Mouse (Mus musculus) lung, embryonic 14.5 days (tissue): ENCODE measurements around the gene Nbea. TPM values are rescaled to one million over a fixed set of nuclear protein-coding genes. Genes with fewer than 3 reads are reported as not detected.

Experiments used
- ATAC-seq: fragments of 200-750 bp; cut with Nextera tagmentation; 2 replicates; pipeline ENCODE4 v1.8.0; 2017; ENCODE audit warnings: mild to moderate bottlenecking, moderate TSS enrichment, moderate library complexity; ENCODE audit not compliant: insufficient read depth
- DNase-seq: peaks from one replicate; pipeline ENCODE4 v3.0.0-alpha.2; 2015
- H3K27ac ChIP-seq: fragments of 300-500 bp; sonication (generic); 2 replicates; pipeline ENCODE4 v1.5.1; 2014; ENCODE audit warnings: low read depth, mild to moderate bottlenecking, moderate library complexity
- H3K27me3 ChIP-seq: fragments of 300-500 bp; sonication (generic); 2 replicates; pipeline ENCODE4 v1.6.1; 2014; ENCODE audit warnings: low read length, control low read depth; ENCODE audit not compliant: insufficient read depth
- H3K36me3 ChIP-seq: fragments of 300-500 bp; sonication (generic); 2 replicates; pipeline ENCODE4 v1.6.1; 2014; ENCODE audit warnings: control low read depth; ENCODE audit not compliant: insufficient read depth
- H3K4me1 ChIP-seq: fragments of 300-500 bp; sonication (generic); 2 replicates; pipeline ENCODE4 v1.6.1; 2014; ENCODE audit warnings: antibody characterized with exemption, control low read depth; ENCODE audit not compliant: insufficient read depth
- H3K4me2 ChIP-seq: fragments of 300-500 bp; sonication (generic); 2 replicates; pipeline ENCODE4 v1.6.1; 2014; ENCODE audit warnings: mild to moderate bottlenecking
- H3K4me3 ChIP-seq: fragments of 300-500 bp; sonication (generic); 2 replicates; pipeline ENCODE4 v1.5.1; 2014; ENCODE audit warnings: low read depth, low read length
- H3K9ac ChIP-seq: fragments of 300-500 bp; sonication (generic); 2 replicates; pipeline ENCODE4 v1.6.1; 2014
- H3K9me3 ChIP-seq: fragments of 300-500 bp; sonication (generic); 2 replicates; pipeline ENCODE4 v1.6.1; 2016; ENCODE audit warnings: low read depth, low read length, control low read depth
- CTCF ChIP-seq: IDR thresholded peaks from 2 replicates; pipeline ENCODE4 v1.5.1; 2016; ENCODE audit warnings: antibody characterized with exemption, low read depth
- WGBS: fragments of 180-500 bp; shearing (Covaris S2); extraction: QIAGEN DNeasy Blood & Tissue Kit; methylation state at CpG from one replicate; pipeline ENCODE4 v1.1.7; 2014; 5-methylcytosine and 5-hydroxymethylcytosine counted together
- polyA plus RNA-seq: library from polyadenylated mRNA; unstranded; fragments of >200 nt; fragmentation: Nextera tagmentation; extraction: Ambion mirVana; gene quantifications from 2 replicates; pipeline ENCODE4 v1.2.1, GENCODE M21; 2014

The Nbea gene
- polyA plus RNA-seq, 1 experiment from 2014 or later, result 10.7 TPM

DNA sequence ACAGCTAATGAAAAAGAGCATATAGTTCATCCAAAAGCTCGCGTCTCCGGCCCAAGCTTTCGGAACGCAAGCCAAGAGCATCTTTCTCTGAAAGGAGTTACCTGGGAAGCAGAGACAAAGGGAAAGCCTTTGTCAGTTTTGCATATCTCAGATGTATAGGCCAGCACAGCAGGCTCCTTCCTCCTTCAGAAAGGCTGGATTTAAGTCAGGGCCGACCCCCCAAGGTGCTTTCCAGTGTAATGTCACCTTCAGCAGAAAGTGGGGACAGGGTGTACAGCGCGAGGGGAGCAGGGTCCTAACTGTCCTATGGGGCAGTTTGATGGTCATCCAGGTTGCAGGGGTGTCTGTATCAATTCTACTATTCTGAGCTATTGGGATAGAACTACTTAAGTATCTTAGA is 419.9 kb downstream of the Nbea start:
- WGBS, result 61% methylated on average over 8 of the region's 8 CpGs
- H3K9me3 ChIP-seq, result no peaks in the 10 kb centered on the region
- H3K9ac ChIP-seq, result no peak overlapping the region
- H3K4me3 ChIP-seq, result no peak overlapping the region
- H3K4me2 ChIP-seq, result no peak overlapping the region
- no peak for ATAC-seq
- no peak for DNase-seq
- H3K4me1 ChIP-seq, result no peaks in the 10 kb centered on the region
- H3K27ac ChIP-seq, result no peak overlapping the region
- TF ChIP-seq CTCF, result no peak
- H3K27me3 ChIP-seq, result no peaks in the 10 kb centered on the region
- no peaks in the 10 kb centered on the region for H3K36me3 ChIP-seq

DNA sequence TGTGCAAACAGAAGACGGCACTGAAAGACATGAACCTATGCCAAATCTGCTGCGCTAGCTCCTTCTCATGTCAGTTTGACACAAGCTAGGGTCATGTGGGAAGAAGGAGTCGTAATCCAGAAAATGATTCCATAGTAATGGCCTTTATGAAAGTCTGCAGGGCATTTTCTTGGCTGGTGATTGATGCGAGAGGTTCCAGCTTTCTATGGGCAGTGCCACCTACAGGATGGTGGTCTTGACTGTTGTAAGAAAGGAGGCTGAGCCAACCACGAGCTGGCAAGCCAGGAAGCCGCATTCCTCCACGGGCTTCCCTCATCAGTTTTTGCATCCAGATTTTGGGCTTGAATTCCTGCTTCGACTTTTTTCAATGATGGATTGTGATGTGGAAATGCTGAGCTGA is 425.2 kb downstream of the Nbea start:
- H3K4me3 ChIP-seq, result no peak overlapping the region
- no peaks in the 10 kb centered on the region for H3K27me3 ChIP-seq
- no peak overlapping the region for H3K9ac ChIP-seq
- WGBS, result 36% methylated on average over 8 of the region's 8 CpGs
- H3K4me2 ChIP-seq, result no peak overlapping the region
- no peaks in the 10 kb centered on the region for H3K36me3 ChIP-seq
- H3K27ac ChIP-seq, result no peak overlapping the region
- TF ChIP-seq CTCF, result peak; percentile 27; the same call in 1 of the 2 replicates
- H3K9me3 ChIP-seq, result no peaks in the 10 kb centered on the region
- DNase-seq (peak; percentile 44), ATAC-seq (no peak)
- no peaks in the 10 kb centered on the region for H3K4me1 ChIP-seq

GRCm38 (mm10) chr3:55756602-55757190 is 426.8 kb downstream of the Nbea start:
- Histone ChIP-seq H3K9ac (no peak overlapping the region), H3K9me3 (no peaks in the 10 kb centered on the region), H3K4me3 (no peak overlapping the region), H3K36me3 (no peaks in the 10 kb centered on the region), H3K27me3 (no peaks in the 10 kb centered on the region), H3K4me2 (no peak overlapping the region), H3K27ac (no peak overlapping the region), H3K4me1 (no peaks in the 10 kb centered on the region)
- TF ChIP-seq CTCF, result no peak
- DNase-seq, result no peak
- 71% methylated on average over 11 of the region's 11 CpGs for WGBS
- ATAC-seq, result peak; percentile 49; the same call in 1 of the 2 replicates

DNA sequence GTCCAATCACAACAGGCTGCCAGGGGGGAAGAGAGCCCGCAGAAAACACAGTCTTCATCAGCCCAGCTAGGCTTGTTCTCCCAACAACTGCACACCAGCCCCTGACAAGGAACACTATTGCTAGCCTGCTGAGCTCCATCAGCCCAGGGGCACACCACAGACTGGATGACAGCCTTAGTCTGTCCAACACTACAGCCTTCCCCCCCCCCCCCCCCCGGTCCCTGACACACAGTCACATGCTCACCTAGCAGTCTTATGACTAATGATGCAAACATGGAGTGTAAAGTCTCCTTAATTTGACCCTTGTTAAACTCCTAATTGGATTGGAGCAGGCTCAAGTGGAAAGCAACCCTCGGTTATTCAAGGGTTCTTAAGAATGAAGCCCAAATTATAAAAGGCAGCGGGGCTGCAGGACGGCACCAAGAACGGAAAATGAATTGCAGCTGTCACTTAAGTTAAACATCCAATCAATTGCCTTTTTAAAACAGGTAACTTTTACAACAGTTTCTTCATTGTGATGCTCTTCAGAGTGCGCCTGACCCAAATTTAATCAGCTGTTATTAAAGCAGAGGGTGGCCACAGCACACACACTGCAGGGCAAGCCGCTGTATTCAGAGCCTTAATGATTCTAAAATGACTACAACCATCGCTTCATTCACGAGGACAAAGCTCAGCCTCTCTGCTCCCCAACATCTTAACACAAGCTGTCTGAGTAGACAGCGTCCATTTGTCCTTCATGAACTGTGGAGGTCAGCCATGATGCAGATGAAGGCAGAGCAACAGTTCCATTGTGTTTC is 427.5 kb downstream of the Nbea start:
- Histone ChIP-seq H3K4me1 (no peaks in the 10 kb centered on the region), H3K27ac (no peak overlapping the region), H3K9me3 (no peaks in the 10 kb centered on the region), H3K9ac (no peak overlapping the region), H3K4me2 (no peak overlapping the region), H3K27me3 (no peaks in the 10 kb centered on the region), H3K4me3 (no peak overlapping the region), H3K36me3 (no peaks in the 10 kb centered on the region)
- no peak for DNase-seq
- no peak for TF ChIP-seq CTCF
- 59% methylated on average over 11 of the region's 11 CpGs for WGBS
- ATAC-seq, result no peak

DNA sequence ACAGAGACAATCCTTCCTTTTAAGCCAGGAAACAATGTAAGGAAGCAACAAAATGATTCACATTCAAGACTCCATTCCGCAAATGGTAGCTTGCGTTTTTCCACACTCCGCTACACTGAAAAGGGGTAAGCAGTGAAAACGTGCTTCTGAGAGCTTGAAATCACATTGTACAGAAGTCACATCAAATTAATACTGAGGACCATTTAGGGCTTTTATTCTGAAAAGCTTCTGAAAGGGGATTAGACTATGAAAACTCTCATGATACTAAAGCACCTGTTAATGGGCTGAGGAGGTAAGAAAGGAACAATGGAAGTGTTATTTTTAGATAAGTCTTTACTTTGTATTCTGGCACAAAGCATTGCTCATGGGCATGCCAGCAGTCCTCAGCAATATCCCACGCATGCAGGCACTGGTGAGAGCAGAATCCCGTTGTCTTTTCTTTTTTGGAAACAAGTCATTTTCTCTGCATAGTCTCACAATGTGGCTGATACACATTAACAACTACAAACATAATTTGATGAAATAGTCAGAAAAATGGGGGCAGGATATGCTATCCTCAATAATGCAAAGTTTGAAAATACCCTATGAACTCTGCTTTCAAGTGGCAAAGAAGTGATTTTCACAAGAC is 428.4 kb downstream of the Nbea start:
- Histone ChIP-seq H3K27ac (no peak overlapping the region), H3K4me1 (no peaks in the 10 kb centered on the region), H3K27me3 (no peaks in the 10 kb centered on the region), H3K9ac (no peak overlapping the region), H3K36me3 (no peaks in the 10 kb centered on the region), H3K4me3 (no peak overlapping the region), H3K4me2 (no peak overlapping the region), H3K9me3 (no peaks in the 10 kb centered on the region)
- WGBS, result 79% methylated on average over 6 of the region's 6 CpGs
- DNase-seq (no peak), ATAC-seq (no peak)
- TF ChIP-seq CTCF, result no peak

- WGBS, result 88% methylated on average over 6 of the region's 6 CpGs
- no peaks in the 10 kb centered on the region for H3K27me3 ChIP-seq
- ATAC-seq, result no peak
- DNase-seq, result no peak
- H3K4me3 ChIP-seq, result no peak overlapping the region
- H3K4me2 ChIP-seq, result no peak overlapping the region
- H3K4me1 ChIP-seq, result no peaks in the 10 kb centered on the region
- no peak overlapping the region for H3K27ac ChIP-seq
- no peaks in the 10 kb centered on the region for H3K36me3 ChIP-seq
- no peak for TF ChIP-seq CTCF
- no peak overlapping the region for H3K9ac ChIP-seq
- H3K9me3 ChIP-seq, result no peaks in the 10 kb centered on the region
Observed at GRCm38 (mm10) chr3:55753872-55754271, 429.6 kb downstream of the Nbea start.

GRCm38 (mm10) chr3:55752558-55752957 is 430.9 kb downstream of the Nbea start:
- no peak overlapping the region for H3K9ac ChIP-seq
- H3K9me3 ChIP-seq, result no peaks in the 10 kb centered on the region
- no peak overlapping the region for H3K4me2 ChIP-seq
- H3K4me3 ChIP-seq, result no peak overlapping the region
- no peaks in the 10 kb centered on the region for H3K27me3 ChIP-seq
- no peak; the same call in 1 of the 2 replicates for TF ChIP-seq CTCF
- WGBS, result 80% methylated on average over 4 of the region's 4 CpGs
- no peaks in the 10 kb centered on the region for H3K36me3 ChIP-seq
- H3K27ac ChIP-seq, result no peak overlapping the region
- no peaks in the 10 kb centered on the region for H3K4me1 ChIP-seq
- DNase-seq (no peak), ATAC-seq (no peak)
